Mouse (Mus musculus) kidney, adult 2 months (tissue): ENCODE measurements around the gene Dpysl5.

ENCODE experiments used
- CTCF ChIP-seq: fragments of 200-500 bp; conservative IDR thresholded peaks from 2 replicates; pipeline ENCODE4 v1.5.1; 2011; ENCODE audit warnings: low read depth, mild to moderate bottlenecking, control low read depth, low read length, moderate library complexity, mixed read lengths; ENCODE audit not compliant: insufficient read depth, insufficient read length
- POLR2A ChIP-seq: fragments of 200-500 bp; IDR thresholded peaks from one replicate; pipeline ENCODE4 v1.6.1; 2011; ENCODE audit warnings: low read depth, low read length, control low read depth

- no peak for TF ChIP-seq CTCF
- TF ChIP-seq POLR2A: no peak
These were observed 6.1 kb downstream of the Dpysl5 start for GRCm38 (mm10) chr5:30717506-30717905.
